Mouse (Mus musculus): ENCODE measurements around the gene Naa35. TPM values are rescaled to one million over a fixed set of nuclear protein-coding genes. Genes with fewer than 3 reads are reported as not detected.

Gene Naa35
- total RNA-seq, 1 experiment: 79.1 TPM

DNA sequence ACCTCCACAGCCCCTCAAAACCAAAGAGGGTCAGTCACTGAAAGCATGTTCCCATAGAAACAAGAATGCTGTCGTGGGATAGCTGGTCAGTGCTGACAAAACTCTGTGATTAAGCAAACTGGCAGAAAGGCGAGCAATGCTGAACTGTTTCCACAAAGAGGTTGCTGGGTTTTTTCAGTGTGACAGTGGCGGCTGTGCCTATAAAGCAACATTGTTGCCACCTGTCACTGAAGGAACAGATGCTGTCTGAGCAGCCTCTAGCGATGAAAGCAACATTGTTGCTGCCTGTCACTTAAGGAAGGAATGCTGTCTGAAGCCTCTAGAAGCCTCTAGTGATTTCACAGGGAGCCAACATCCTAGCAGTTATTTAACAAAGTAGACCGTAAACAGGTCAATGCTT lies 67.6 kb downstream of the Naa35 start:
- H3K27ac ChIP-seq (ENCODE audit: insufficient read depth, low read depth, low read length, poor library complexity, severe bottlenecking): no peak overlapping the region
- in situ Hi-C loops (cut with MboI; ENCODE audit: low sequenced_read_pairs in 2 of 2, unreplicated experiment in 2 of 2): no loop called here
- no peak for TF ChIP-seq CHD2 (IDR thresholded peaks at IDR 0.05; ENCODE audit: low read depth, low read length)
- no peak for TF ChIP-seq ZNF384 (IDR thresholded peaks at IDR 0.05; ENCODE audit: low read depth, low read length)
- no peak for TF ChIP-seq HCFC1 (IDR thresholded peaks at IDR 0.05; ENCODE audit: borderline replicate concordance, insufficient read depth, low read length)
- no peak for TF ChIP-seq ZC3H11A (IDR thresholded peaks at IDR 0.05; ENCODE audit: borderline replicate concordance, low read depth, low read length)
- no peak for TF ChIP-seq MAFK (IDR thresholded peaks at IDR 0.05; ENCODE audit: insufficient read depth, low read depth, low read length)
- no peak overlapping the region for H3K4me3 ChIP-seq (ENCODE audit: insufficient read depth in 1 of 2, low read depth in 1 of 2, low read length in 2 of 2, poor library complexity in 1 of 2, severe bottlenecking in 1 of 2)
- peaks cover 11% of the 10 kb centered on the region for H3K36me3 ChIP-seq (ENCODE audit: control insufficient read depth, insufficient read depth, low read length, poor library complexity, severe bottlenecking)
- H3K9ac ChIP-seq (ENCODE audit: insufficient read depth, low read depth, low read length, poor library complexity, severe bottlenecking): no peak overlapping the region
- DNase-seq (ENCODE audit: low read depth, low spot score): no peak
- peaks cover 27 to 46% of the 10 kb centered on the region in 2 experiments for H3K4me1 ChIP-seq (ENCODE audit: control insufficient read depth in 2 of 2, insufficient read depth in 2 of 2, low read length in 2 of 2, poor library complexity in 1 of 2)
- no peaks in the 10 kb centered on the region for H3K9me3 ChIP-seq (ENCODE audit: control insufficient read depth, insufficient read depth, low read depth, low read length)

DNA sequence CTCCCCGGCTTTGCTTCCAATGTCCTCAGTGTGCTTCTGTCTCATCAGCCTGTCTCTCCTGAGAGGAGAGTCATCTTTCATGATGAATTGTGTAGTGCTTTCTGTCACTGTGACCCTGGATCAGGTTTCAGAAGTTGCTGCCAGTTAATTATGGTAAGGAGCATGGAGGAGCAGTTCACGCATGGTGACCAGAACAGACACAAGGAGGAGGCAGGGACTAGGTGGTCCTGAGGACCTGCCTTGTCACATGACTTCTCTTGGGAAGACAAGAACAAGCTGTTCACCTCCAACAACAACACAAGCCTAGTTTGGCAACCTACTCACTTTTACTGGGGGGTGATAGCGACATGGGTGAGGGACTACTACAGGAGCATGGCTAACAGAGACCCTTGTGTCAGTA lies 68.1 kb downstream of the Naa35 start:
- in situ Hi-C loops (cut with MboI; ENCODE audit: low sequenced_read_pairs in 2 of 2, unreplicated experiment in 2 of 2): no loop called here
- DNase-seq (ENCODE audit: low read depth, low spot score): no peak
- Histone ChIP-seq H3K9me3 (ENCODE audit: control insufficient read depth, insufficient read depth, low read depth, low read length) (no peaks in the 10 kb centered on the region), H3K36me3 (ENCODE audit: control insufficient read depth, insufficient read depth, low read length, poor library complexity, severe bottlenecking) (peaks cover 8% of the 10 kb centered on the region), H3K9ac (ENCODE audit: insufficient read depth, low read depth, low read length, poor library complexity, severe bottlenecking) (no peak overlapping the region), H3K4me3 (ENCODE audit: insufficient read depth in 1 of 2, low read depth in 1 of 2, low read length in 2 of 2, poor library complexity in 1 of 2, severe bottlenecking in 1 of 2) (no peak overlapping the region), H3K27ac (ENCODE audit: insufficient read depth, low read depth, low read length, poor library complexity, severe bottlenecking) (no peak overlapping the region), H3K4me1 (ENCODE audit: control insufficient read depth in 2 of 2, insufficient read depth in 2 of 2, low read length in 2 of 2, poor library complexity in 1 of 2) (peaks cover 25 to 45% of the 10 kb centered on the region in 2 experiments)
- TF ChIP-seq MAFK (IDR thresholded peaks at IDR 0.05; ENCODE audit: insufficient read depth, low read depth, low read length) (no peak), ZC3H11A (IDR thresholded peaks at IDR 0.05; ENCODE audit: borderline replicate concordance, low read depth, low read length) (no peak)

DNA sequence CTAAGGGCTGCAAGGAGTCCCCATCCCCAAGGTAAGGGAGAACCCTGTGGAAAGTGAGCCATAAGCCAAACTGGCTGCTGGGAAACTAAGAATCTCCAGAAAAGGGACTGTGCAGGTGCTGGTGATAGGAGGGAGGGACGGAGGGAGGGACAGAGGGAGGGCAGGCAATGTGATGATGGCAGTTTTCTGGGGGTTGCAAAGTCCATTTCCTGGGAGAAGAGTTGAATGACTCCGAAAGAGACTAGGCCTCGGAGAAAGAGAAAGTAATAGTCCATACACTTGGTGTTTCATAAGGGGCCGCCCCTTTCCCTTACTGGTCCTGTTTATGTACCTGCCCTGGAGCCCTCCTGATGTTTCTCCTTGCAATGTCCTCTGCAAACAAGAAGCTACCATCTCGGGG lies 69.4 kb downstream of the Naa35 start:
- in situ Hi-C loops (cut with MboI; ENCODE audit: low sequenced_read_pairs in 2 of 2, unreplicated experiment in 2 of 2): no loop called here
- Histone ChIP-seq H3K27ac (ENCODE audit: insufficient read depth, low read depth, low read length, poor library complexity, severe bottlenecking) (no peak overlapping the region), H3K36me3 (ENCODE audit: control insufficient read depth, insufficient read depth, low read length, poor library complexity, severe bottlenecking) (peaks cover 3% of the 10 kb centered on the region; the same call in 1 of the 2 replicates)

DNA sequence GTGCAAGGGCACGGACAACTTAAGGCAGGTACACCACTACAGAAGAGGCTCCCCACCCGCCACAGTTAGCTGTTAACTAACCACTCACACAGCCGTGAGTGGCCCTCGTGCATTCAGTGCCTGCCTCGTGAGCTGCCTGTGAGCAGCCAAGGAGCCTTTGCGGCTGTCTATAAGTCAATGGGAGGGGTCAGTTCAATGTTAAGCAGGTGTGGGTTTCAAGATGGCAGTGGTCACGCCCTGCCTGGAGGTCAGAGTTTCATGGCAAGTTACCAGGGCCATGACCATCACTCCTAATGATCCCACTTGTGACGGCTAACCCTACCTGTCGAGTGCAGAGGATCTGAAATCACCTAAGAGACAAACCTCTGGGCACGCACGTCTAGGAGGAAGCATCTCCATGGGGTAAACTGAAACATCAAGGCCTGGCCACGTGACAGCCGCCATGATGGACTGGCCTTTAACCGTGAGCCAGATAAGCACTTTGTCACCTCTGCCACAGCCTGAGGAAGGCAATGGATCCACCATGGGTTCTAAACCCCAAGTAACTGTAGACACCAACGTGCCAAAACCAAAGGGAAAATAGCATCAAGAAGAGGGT lies 70.8 kb downstream of the Naa35 start:
- Histone ChIP-seq H3K9ac (ENCODE audit: insufficient read depth, low read depth, low read length, poor library complexity, severe bottlenecking) (peak overlapping the region; percentile 37; the same call in 1 of the 2 replicates), H3K27ac (ENCODE audit: insufficient read depth, low read depth, low read length, poor library complexity, severe bottlenecking) (peak overlapping the region; percentile 97), H3K4me3 (ENCODE audit: insufficient read depth in 1 of 2, low read depth in 1 of 2, low read length in 2 of 2, poor library complexity in 1 of 2, severe bottlenecking in 1 of 2) (no peak overlapping the region), H3K36me3 (ENCODE audit: control insufficient read depth, insufficient read depth, low read length, poor library complexity, severe bottlenecking) (peaks cover 3% of the 10 kb centered on the region; the same call in 1 of the 2 replicates), H3K4me1 (ENCODE audit: control insufficient read depth in 2 of 2, insufficient read depth in 2 of 2, low read length in 2 of 2, poor library complexity in 1 of 2) (peaks cover 25 to 46% of the 10 kb centered on the region in 2 experiments), H3K9me3 (ENCODE audit: control insufficient read depth, insufficient read depth, low read depth, low read length) (no peaks in the 10 kb centered on the region)
- no peak for DNase-seq (ENCODE audit: low read depth, low spot score)
- TF ChIP-seq MAFK (IDR thresholded peaks at IDR 0.05; ENCODE audit: insufficient read depth, low read depth, low read length): no peak
- TF ChIP-seq HCFC1 (IDR thresholded peaks at IDR 0.05; ENCODE audit: borderline replicate concordance, insufficient read depth, low read length): no peak
- no peak for TF ChIP-seq CHD2 (IDR thresholded peaks at IDR 0.05; ENCODE audit: low read depth, low read length)
- TF ChIP-seq ZC3H11A (IDR thresholded peaks at IDR 0.05; ENCODE audit: borderline replicate concordance, low read depth, low read length): no peak
- no peak for TF ChIP-seq ZNF384 (IDR thresholded peaks at IDR 0.05; ENCODE audit: low read depth, low read length)
- in situ Hi-C loops (cut with MboI; ENCODE audit: low sequenced_read_pairs in 2 of 2, unreplicated experiment in 2 of 2): no loop called here

More for the DNA sequence above, 69.4 kb downstream of the Naa35 start:
- H3K4me3 ChIP-seq (ENCODE audit: insufficient read depth in 1 of 2, low read depth in 1 of 2, low read length in 2 of 2, poor library complexity in 1 of 2, severe bottlenecking in 1 of 2): no peak overlapping the region
- peaks cover 25 to 49% of the 10 kb centered on the region in 2 experiments for H3K4me1 ChIP-seq (ENCODE audit: control insufficient read depth in 2 of 2, insufficient read depth in 2 of 2, low read length in 2 of 2, poor library complexity in 1 of 2)
- peak overlapping the region; percentile 2; the same call in 1 of the 2 replicates for H3K9ac ChIP-seq (ENCODE audit: insufficient read depth, low read depth, low read length, poor library complexity, severe bottlenecking)
- no peak for DNase-seq (ENCODE audit: low read depth, low spot score)
- no peaks in the 10 kb centered on the region for H3K9me3 ChIP-seq (ENCODE audit: control insufficient read depth, insufficient read depth, low read depth, low read length)
- TF ChIP-seq ZC3H11A (IDR thresholded peaks at IDR 0.05; ENCODE audit: borderline replicate concordance, low read depth, low read length) (no peak), CHD2 (IDR thresholded peaks at IDR 0.05; ENCODE audit: low read depth, low read length) (no peak), MAFK (IDR thresholded peaks at IDR 0.05; ENCODE audit: insufficient read depth, low read depth, low read length) (no peak), HCFC1 (IDR thresholded peaks at IDR 0.05; ENCODE audit: borderline replicate concordance, insufficient read depth, low read length) (no peak), ZNF384 (IDR thresholded peaks at IDR 0.05; ENCODE audit: low read depth, low read length) (no peak)

Data from ES-E14 (cell line).